Mouse (Mus musculus) embryo, embryonic 10.5 days (tissue): Measurements from ENCODE around the gene Fggy.
A peak's percentile ranks its signal among the peaks of the same experiment; 100 is the strongest.

ENCODE experiments used
- DNase-seq: peaks from one replicate; pipeline ENCODE4 v3.0.0-alpha.2; 2015; ENCODE audit warnings: low spot score

Fggy gene

DNA sequence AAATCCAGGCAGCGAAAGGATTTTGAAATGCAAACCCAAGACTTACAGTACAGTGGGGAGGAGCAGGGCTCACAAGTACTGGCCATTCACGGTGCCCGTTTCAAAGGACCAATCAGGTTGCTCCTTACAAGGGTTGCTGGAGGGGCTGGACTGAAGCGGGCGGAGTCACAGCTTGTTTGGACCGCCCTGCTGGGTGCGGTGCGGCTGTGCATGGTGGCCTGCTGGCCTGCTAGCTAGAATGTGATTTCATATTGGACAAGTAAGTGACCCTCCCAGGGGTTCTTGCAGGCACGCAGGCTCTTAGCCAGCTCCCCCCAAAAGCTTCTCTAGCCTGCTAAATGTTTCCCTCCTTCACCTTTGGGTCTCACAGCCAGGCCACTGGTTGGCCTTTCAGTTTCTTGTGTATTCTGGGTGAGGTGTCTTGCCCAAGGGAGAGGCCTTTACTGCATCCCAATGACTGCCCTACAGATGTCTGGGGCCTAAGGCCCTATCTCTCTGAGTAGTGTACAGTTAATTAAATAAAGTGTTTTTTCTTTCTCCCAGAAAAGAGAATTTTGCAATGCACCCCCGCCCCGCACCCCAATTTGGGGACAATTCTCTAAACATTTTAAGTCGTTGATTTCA is at the start of gene Fggy:
Fggy (plus strand) TSS at position 175 of the 624 bp plus-strand sequence.
- DNase-seq = peak; percentile 98

DNA sequence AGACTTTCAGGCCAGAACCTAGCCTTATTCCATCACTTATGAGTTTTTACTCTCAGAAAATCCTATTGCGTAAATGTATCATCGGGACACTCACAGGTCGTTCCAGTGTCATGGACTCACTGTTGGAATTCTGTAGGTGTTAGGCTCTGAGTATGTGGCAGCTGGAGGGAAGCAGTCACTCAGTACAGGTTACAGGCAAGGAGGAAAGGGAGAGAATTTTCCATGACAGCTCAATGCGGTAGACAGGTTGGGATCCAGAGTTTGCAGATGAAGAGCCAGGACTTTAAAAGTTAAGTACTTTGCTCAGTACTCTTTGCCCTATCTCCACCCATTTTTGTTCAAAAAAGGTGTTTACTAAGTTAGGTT is 49.4 kb upstream of the Fggy start:
- DNase-seq = no peak

DNA sequence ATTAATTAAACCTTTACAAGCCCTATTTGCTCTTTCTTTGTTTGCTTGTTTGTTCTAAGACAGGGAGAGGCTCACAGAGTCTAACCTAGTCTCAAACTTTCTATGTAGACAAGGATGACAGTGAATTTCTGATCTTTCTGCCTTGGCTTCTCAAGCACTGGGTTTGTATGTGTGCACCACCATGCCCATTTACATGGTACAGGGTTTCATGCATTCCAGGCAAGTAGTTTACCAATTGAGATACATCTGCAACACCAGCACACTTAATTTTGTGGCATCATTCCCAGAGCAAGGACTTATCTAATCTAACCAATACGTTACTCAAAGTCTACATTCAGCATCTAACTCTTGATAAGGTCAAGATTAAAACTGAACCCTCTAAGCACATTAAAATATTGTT is 38.9 kb upstream of the Fggy start:
- DNase-seq = no peak

DNA sequence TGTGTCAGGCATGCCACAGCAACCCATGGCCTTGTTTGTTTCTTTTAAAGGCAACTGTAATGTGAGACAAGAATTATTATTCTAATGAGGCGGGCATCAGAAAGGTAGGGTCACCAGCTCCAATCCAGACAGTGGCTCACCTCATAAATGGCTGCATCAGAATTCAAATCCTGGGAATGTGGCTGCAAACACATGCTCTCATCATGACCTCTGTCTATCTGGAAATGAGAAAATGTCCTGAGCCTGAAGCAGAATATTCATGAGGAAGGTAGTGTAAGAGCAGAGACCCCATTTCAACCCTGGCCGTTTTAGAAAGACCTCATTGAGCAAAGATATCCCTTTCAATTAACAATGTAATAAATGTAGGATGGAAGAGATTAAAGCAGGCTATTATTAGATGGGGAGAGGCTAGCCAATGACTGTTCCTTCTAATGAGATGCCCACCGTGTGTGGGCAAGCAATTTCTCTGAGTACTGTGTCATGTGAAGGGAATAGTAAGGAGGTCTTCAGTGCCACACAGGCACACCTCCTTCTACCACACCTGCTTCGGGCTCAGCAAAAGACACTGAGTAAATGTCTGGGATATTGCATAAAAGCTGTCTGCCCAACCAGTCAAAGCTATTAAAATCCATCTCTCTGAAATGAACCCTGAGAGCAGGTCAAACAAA is 37.2 kb upstream of the Fggy start:
- no peak for DNase-seq

DNA sequence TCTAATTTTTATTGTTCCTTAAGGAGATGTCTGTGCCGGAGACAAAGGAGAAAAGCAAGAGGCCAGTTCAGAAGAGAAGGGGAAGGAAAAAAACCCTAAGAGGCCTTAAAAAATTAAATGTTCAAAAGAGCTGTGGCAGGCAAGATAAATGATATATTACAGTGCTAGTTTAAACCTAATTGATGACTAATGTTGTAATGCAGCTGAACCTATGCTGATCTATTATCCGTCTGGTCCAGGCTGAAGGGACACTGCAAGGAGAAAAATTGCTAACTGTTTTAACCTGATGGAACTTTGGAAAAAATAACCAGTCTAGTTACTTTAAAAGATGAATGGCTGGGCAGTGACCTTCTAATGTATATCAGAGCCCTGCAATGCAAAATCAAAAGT is 36.7 kb upstream of the Fggy start:
- DNase-seq = no peak

DNA sequence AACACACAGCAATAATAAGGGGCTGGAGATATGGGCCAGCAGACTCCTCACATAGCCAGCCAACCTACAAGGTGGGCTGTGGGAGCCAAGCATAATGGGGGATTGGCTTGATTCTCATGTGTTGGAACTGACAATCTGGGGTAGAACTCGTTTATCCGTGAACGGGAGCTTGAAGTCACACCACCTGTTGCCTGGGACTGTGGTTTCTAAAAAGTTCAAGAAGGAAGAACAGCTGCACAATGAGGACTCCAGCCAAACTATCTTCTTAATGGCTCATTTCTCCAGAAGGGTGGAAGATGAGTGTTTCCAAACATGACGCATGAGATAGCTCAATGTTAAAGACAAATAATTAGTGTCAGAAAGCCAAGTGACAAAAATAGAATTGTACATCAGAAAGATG is 30.7 kb upstream of the Fggy start:
- no peak for DNase-seq

DNA sequence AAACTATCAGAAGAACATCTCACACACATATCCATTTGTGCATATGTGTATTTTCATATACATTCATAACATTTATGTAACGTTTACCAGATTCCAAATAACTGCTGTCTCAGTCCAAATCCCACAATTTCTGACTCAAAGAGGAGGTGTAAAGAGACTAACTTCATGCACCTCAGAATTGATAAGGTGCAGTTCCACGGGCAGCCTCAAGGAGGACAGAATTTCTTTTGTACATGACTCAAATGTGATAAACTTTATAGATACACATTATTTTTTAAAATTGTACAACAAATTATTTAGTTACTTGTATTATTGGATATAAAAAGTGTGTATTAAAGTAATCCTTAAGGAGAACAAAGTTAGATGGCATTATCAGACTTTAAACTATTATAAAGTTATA is 26.6 kb upstream of the Fggy start:
- no peak for DNase-seq

DNA sequence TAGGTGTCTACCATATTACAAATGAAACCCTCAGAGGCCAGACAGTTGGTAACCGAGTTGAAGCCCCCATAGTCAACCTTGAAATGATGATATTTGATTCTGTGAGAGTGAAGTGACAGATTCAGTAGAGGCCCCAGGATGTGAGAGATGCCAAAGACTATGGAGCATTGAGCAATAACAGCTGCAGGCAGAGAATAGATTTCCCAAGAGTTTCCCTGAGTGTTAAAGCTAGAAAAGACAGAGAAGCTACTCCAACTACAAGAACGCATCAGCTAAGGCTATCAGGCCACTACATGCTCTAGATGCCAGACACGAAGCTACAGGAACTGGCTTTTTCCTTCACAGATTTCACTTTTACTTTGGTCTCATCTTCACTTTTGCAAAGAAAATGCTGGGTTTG is 23.4 kb upstream of the Fggy start:
- no peak for DNase-seq

DNA sequence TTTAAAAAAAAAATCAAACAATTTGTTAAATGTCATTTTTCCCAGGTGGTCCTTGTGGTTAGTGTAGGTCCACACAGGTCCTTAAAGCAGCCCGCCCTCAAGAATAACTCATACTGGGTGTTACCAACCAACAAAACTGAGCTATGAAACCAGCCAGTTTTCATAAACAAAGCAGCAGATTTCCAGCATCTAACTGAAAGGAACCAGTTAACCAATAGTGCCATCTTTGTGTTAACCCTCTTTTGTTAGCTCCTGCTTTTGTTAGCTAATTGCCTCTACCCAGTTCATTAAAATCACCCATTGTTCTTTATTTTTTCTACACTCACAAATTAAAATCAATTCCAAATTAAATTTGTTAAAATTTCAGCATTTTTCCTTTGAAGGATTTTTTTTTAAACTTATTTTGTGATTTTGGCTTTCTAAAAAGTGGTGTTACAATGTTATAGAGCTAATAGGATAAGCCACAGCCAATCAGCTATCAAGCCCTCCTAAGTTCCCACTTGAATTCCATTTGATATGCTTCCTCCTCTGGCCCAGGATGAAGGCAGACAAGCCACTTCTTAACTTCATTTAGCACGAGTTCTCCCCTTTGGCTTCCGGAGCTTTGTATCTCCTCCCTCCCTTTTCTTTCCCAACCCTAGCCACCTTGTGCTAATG is 15.8 kb upstream of the Fggy start:
- no peak for DNase-seq

DNA sequence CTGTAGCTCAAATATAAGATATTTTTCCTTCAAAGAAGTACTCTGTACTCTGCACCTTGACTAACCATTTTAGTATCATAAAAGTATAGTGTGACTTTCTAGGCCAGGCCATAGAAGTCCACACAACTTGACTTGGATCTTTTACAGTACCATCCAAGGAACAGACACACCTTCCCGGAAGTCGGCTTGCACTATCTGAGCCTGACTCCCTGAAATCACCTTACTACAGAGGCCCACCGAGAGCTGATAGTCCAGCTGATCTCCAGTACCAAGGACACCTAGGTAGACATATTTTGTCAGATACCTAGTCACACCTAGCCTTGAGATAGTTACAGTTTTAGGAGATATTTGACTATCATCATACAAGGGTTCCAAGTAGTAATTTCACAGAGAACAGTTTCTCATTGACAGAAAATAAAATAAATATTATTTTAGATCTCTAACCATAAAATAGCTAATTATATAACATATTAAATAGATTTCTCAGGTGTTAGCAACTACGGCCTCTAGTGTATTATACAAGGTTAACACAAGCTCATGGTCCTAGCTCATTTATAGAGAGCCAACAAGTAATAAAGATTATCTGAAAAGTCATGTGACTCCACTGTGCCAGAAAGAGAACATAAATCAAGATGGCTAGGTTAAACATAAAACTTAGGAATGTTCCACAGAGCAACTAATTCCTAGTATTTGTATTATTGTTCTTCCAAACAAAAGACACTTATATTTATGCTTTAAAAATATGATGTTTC is 15.1 kb upstream of the Fggy start:
- DNase-seq = no peak

DNA sequence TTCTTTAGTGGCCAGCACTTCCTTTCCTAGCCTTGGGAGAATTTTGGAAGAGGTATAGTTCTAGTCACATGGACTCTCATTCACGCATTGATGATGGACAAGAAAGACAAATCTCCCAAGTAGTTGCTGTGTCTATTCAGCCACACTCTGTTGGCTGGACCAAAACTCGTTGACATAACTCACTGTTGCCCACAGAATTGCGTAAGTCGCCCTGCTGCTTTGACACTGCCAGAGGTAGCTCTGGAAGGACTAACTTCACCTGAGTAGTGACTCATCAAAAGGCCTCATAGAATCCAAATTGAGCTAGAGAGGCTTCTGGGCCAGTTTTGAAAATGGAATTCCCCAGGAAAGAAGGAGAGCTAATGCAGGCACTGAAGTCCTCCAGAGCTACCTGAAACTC is 13.8 kb upstream of the Fggy start:
- no peak for DNase-seq

DNA sequence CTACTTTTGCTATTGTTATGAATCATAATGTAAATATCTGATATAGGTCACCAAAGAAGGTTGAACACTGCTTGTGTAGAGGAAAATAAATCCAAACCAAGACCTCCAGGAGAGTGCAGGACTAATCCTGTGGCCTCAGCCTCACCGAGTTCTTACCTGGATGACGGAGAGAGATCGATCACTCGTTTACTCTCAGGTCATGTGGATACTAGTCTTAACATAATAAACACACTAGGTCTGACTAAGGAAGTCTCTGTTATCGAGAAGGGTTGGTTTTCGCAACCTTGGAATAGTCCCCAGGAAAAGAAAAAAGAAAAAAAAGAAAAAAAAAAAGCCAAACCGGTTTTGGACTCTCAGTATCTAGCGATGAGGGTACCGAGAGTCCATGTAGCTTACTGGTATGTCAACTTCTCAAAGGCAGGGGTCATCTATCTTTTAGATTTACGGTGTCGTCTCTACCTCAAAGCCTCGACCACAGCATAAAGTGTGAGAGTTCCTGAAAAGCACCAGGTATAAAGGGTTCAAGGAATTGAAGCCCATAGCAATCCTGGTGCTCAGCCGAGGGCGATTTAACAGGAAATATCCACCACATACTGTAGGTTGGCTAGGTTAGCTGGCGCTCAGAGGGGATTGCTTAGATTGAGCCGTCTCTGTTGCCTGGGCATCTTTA is 509 bp upstream of the Fggy start:
- DNase-seq = no peak

DNA sequence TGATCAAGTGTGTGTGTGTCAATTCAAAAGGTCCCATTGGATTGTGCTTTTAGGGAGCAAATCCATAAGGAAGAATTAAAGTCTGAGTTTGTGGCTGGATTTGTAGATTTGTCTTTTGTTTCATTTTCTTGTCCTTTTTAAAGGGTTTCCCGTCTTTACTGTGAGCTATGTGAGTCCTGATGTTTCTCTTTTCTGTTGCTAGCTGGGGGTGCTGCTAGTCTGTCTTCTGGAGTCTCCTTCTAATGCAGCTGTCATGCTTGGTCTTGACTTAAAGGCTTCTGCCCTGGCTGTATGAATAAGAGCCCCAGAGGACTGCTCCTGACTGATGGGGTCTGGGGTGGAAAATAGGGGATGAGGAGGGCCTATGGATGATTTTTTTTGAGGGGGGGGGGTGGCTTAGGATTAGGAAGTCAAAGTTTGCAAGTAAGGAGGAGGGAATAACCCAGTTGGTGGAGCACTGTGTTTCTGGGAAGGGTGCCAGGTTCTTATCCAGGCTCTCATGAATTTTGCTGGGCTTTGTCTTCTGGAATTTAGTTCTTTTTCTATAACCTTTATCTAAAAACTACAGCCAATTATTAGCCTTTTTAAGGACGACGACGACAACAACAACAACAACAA is 1.1 kb downstream of the Fggy start:
- DNase-seq = peak; percentile 9

DNA sequence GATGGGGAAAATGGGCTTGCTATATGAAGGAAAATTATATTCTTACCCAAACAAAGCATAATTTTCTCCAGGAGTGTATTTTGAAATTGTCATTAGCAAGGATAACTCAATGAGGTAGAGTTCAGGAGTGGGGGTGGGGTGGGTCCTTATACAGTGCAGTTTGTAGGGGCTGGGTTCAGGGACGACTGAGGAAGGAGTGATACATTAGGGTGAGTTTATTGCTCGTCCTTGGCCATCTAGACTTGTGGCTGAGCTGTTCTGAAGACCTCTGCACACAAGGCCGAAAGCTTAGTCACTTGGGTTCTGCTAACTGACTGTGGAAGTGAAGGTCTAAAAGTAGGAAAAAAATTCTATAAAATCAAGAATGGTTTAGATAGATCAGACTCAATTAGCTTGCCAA is 14.3 kb downstream of the Fggy start:
- DNase-seq = no peak

DNA sequence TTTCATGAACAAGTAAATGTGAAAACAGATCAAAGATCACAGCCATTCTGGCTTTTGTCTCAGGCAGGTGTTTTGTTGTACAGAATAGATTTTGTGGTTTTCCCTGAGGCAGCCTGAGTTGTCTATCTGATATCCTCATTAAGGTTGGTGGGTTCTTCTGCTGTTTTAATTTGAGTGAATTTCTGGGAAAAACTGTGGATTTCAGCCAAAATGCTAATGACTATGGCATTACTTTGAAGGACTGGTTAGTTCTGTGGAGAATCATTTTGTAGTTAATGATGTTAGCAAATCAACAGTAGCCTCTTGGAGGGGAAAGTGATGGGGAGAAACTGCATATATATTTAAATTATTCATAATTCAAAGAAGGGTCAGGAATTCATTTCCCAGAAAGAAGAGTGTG is 16.4 kb downstream of the Fggy start:
- no peak for DNase-seq

DNA sequence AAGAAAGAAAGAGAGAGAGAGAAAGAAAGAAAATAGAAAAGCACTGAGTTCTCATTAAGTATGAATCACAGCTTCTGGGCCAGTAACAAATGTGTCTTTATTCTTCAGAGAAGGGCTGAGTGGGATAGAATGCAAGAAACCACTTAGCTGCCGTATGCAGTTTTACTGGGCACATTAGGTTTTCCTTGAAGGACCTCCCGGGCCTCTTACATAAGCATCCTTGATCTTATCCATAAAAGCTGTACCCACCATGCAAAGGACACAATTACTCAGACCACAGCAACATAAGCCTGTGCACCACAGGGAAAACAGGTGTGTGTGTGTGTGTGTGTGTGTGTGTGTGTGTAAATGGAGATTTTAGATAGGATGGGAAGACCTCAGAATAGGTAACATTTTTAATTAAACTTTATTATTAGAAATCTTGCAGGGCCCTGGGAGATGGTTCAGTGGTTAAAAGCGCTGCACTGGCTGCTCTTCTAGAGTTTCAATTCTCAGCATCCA is 18.2 kb downstream of the Fggy start:
- DNase-seq = no peak

DNA sequence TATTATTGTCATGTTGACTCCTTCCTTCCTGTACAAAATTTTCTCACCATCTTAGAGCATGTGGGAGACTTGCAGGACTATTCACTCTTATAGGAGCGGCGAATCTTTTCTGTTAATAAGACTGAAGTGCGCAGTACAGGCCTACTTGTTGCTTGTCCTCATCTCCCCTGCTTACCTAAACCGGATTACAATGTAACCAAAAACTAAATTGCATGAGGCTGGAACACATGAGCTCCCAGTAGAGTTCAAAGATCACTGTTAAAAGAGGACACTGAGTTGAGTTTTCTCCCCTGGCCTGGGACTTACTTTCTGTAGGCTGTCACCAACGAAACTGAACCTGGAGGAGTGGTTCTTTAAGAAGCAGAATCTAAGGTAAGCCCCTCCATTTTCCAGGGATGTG is 21.9 kb downstream of the Fggy start:
- no peak for DNase-seq

DNA sequence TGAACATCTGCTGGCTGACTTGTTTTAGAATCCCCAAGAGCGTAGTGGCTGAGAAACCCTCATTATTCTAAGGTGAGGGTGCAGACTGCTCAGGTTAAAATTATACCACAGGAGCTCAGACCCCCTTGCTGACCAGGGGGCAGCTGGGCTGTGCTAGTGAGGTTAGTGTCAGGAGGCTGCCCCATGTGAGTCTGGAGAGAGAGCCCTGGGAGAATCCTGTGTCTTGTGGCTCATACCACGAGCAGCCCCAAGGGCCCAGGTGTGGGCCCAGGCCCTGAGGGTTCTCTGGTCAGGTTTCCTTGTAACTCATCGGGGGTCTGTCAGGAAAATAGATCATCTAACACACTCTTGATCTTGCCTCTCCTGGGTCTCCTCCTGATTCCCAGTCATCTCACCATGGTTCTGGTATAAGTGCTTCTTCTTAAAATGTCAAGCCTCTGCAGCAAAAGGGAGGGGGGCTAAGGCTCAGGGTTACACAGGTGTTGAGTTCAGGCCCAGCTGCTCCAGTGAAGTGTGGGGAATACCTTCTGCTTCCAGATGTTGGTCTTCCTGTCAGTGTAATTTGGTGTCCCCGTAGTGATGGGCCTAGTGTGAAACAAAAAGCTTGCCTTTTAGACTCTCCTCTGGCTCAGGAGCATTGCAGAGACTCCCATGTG is 26.9 kb downstream of the Fggy start:
- DNase-seq = no peak

DNA sequence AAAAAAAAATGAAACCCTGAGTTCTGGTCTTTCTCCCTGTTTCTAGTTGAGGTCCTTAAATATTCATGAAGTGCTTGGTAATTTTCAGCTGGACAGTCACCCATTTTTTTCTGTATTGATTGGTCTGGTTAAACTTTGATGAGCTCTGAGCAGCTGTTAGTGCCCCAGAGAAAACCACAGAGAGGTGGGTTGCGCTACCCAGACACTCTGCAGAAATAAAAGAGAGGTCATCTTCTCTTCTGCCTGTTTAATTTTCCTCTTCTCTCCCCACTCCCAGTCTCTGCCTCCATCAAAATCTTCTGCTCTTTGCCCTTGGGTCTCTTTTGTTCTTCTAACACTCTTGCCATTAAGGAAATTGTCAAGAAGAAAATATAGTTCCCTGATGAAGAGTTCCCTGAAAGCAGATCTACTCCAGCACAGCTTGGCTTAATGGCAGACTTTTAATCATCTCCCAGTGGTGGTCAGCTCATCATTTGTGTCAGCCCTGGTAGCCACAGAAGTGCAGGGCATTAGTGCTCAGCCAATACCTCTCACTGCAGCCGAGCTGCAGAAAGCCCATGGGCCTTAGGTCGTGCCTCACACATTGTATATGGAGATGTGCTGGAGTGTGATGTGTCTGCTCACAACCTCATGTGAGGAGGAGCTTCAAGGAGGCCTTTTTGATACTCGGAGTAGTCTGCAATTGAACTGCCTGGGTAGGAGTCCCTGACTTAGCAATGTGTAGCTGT is 29.1 kb downstream of the Fggy start:
- no peak for DNase-seq

DNA sequence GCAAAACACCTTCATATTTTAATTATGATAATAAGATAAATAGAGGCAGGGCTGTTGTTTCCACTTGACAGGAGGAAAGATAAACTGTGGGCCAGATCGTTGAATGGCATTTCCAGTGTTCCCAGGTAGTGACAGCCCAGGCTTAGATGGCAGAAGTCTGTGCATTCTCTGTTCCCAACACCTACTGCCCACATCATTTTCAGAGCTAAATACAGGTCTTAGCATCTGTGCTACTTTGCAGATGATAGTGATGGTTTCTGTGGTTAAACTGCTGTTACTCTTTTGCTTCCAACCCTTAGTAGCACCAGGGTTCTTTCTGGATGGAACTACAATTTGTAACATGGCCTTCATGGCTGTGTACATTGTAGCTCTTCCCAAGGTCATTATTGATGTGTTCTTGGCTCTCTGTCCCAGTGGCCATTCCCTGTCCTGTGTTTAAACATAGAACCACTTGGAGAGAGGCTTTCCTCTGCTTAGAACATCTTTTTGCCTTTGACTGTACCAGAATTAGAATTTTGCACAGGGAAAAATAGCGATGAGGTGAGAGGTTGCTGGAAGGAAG is 31.5 kb downstream of the Fggy start:
- no peak for DNase-seq
